Mouse (Mus musculus): ENCODE data around the gene Mapk12.

GRCm38 (mm10) chr15:89180081-89180541, 39.6 kb upstream of the Mapk12 start:
- no peak for TF ChIP-seq CTCF (IDR thresholded peaks at IDR 0.05; ENCODE audit: borderline replicate concordance, insufficient read depth, low read length)
- TF ChIP-seq POLR2A (IDR thresholded peaks at IDR 0.05; ENCODE audit: low read depth, low read length) = 0 out of 2 replicates have a peak, but pooled peaks have one; percentile 9

Measured in embryonic fibroblast, embryonic 13.5 days (primary cell).